ENCODE assay signal across 30 mouse cellular contexts in genomic region chr3:152951634-152952545, GRCm38 (mm10). TPM values are rescaled to one million over a fixed set of nuclear protein-coding genes. Genes with fewer than 3 reads are reported as not detected.
DNase-seq lines count a peak whose midpoint lies in the region; ATAC-seq and TF ChIP-seq lines count a peak whose summit lies in the region.
"Had no signal": no experiment of that assay in that cellular context is flagged by ENCODE, and none has a peak within 500 bp of the region (broad histone marks: within the 10 kb centered on the region; RNA-seq: fewer than 3 reads in every experiment).

No protein-coding gene starts in this region.

- H3K36me3 ChIP-seq in thymus, adult 2 months (ENCODE audit: control insufficient read depth, insufficient read depth, low read length) = no peaks in the 10 kb centered on the region
- H3K36me3 ChIP-seq: embryonic facial prominence, embryonic 12.5 days; forebrain, embryonic 10.5 days; G1E; heart, embryonic 12.5 days; midbrain, embryonic 10.5 days; midbrain, embryonic 15.5 days; neural tube, embryonic 12.5 days had no signal

- no peak overlapping the region for H3K4me3 ChIP-seq in thymus, adult 2 months (ENCODE audit: control insufficient read depth, insufficient read depth, low read length)
- H3K4me3 ChIP-seq in gastrocnemius, adult 2 months = no peak overlapping the region
- H3K4me3 ChIP-seq: embryonic facial prominence, embryonic 12.5 days; forebrain, embryonic 10.5 days; heart, adult 2 months; heart, embryonic 12.5 days; midbrain, embryonic 10.5 days; midbrain, embryonic 15.5 days; neural tube, embryonic 12.5 days had no signal

- H3K27ac ChIP-seq in thymus, adult 2 months (ENCODE audit: control insufficient read depth, insufficient read depth, low read length) = peak overlapping the region; percentile 16; the same call in 1 of the 2 replicates
- no peak overlapping the region for H3K27ac ChIP-seq in gastrocnemius, adult 2 months
- H3K27ac ChIP-seq: embryonic facial prominence, embryonic 12.5 days; forebrain, embryonic 10.5 days; heart, adult 2 months; hindbrain, embryonic 14.5 days; liver, embryonic 14.5 days; macrophage; midbrain, embryonic 10.5 days; midbrain, embryonic 15.5 days; neural tube, embryonic 12.5 days had no signal

- TF ChIP-seq POLR2A in thymus, adult 2 months (IDR thresholded peaks at IDR 0.05; ENCODE audit: control insufficient read depth, extremely low read depth, insufficient read depth, low read length, poor library complexity) = no peak

- intact Hi-C loops in gastrocnemius, adult 2 months (cut with DNase I) = no loop called here

- H3K4me1 ChIP-seq in thymus, adult 2 months (replicated peaks; ENCODE audit: control insufficient read depth, insufficient read depth, low read length) = peaks cover 29% of the 10 kb centered on the region
- H3K4me1 ChIP-seq: embryonic facial prominence, embryonic 12.5 days; forebrain, embryonic 10.5 days; heart, embryonic 12.5 days; midbrain, embryonic 10.5 days; midbrain, embryonic 15.5 days; neural tube, embryonic 12.5 days had no signal

- DNase-seq in thymus, adult 2 months = no peak
- no peak for DNase-seq in thymus, postnatal 36 days
- DNase-seq in natural killer cell, adult 2 months (ENCODE audit: low spot score in 2 of 2) = no peak
- no peak for DNase-seq in MN1 (ENCODE audit: low spot score)
- no peak for DNase-seq in gastrocnemius, adult 2 months
- DNase-seq: adrenal gland, adult 2 months; cerebellum, adult 2 months; cerebellum, postnatal 25 days; embryo, embryonic 11 days; gastrocnemius, postnatal 36 days; heart, adult 2 months; kidney, adult 2 months; liver; lung, adult 2 months; lung, postnatal 10 days; right cerebral cortex, adult 18-20 months; right cerebral cortex, postnatal 4 days had no signal

- no peaks in the 10 kb centered on the region for H3K27me3 ChIP-seq in thymus, adult 2 months (ENCODE audit: control insufficient read depth, insufficient read depth, low read length)
- H3K27me3 ChIP-seq: embryonic facial prominence, embryonic 12.5 days; heart, embryonic 12.5 days; midbrain, embryonic 15.5 days; neural tube, embryonic 12.5 days had no signal

- TF ChIP-seq CTCF in thymus, adult 2 months (IDR thresholded peaks at IDR 0.05; ENCODE audit: borderline replicate concordance, control insufficient read depth, extremely low read depth, insufficient read depth, low read length, poor library complexity) = no peak
- no peak for TF ChIP-seq CTCF in gastrocnemius, adult 2 months (IDR thresholded peaks at IDR 0.05)

- ATAC-seq in activated CD4-positive, CD25-positive, alpha-beta regulatory T cell, adult 4 months = peak; percentile 14
- ATAC-seq in megakaryocyte, adult 5-6 weeks (ENCODE audit: poor library complexity, severe bottlenecking) = peak; percentile 66
- ATAC-seq: midbrain, embryonic 15.5 days had no signal

- WGBS in thymus, adult 2 months = 42% methylated on average over 11 of the region's 11 CpGs

RNA-seq across cellular contexts. Expression of gene St6galnac5, which starts 30.2 kb away (rescaled TPM):
- polyA plus RNA-seq in thymus, adult 2 months (2012; rRNA removed) = 0.08 and 0.19 TPM in 2 replicates
- polyA plus RNA-seq in activated CD4-positive, CD25-positive, alpha-beta regulatory T cell, adult 4 months (2017; shearing (Covaris generic)) = under 1 TPM in 1 of 2 experiments, not detected in 1; 0.40 TPM
- 0.09 TPM in 1 of 2 replicates, not detected in the other for total RNA-seq in megakaryocyte, adult 5-6 weeks (2015)
- 0.07 and 0.12 TPM in 2 replicates for total RNA-seq in megakaryocyte, adult 5-6 weeks (2017)
- under 1 TPM; 0.17 to 0.33 TPM for total RNA-seq in gastrocnemius, adult 2 months (2021)
- total RNA-seq: heart, adult 2 months; hematopoietic stem cell, adult 5-6 weeks had no signal
- polyA plus RNA-seq: G1E, macrophage had no signal
